Mouse (Mus musculus) testis, postnatal 10 days (tissue): ENCODE measurements around the gene Keap1.
"Not testable (repeated sequence)": the region's sequence is repeated elsewhere in the genome, so short reads cannot be mapped to it uniquely, and the experiment has no call there.

ENCODE experiments used
- DNase-seq: peaks from one replicate; pipeline ENCODE4 v3.0.0; 2021; ENCODE audit warnings: low spot score

Keap1 gene

DNA sequence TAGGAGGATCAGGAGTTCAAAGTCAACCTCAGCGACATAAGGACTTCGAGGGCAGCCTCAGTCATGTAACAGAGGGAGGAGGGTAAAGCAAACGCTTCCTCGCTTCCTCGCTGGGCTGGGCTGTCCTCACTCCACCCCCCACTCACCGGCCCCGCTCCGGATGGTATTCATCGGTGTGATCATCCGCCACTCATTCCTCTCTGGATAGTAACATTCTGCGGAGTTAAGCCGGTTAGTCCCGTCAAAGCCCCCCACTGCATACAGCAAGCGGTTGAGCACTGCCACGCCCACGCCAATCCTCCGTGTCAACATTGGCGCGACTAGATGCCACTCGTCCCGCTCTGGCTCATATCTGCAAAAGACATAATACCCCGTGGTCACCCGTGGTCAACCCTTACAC lies 7.6 kb downstream of the Keap1 start:
- no peak for DNase-seq

DNA sequence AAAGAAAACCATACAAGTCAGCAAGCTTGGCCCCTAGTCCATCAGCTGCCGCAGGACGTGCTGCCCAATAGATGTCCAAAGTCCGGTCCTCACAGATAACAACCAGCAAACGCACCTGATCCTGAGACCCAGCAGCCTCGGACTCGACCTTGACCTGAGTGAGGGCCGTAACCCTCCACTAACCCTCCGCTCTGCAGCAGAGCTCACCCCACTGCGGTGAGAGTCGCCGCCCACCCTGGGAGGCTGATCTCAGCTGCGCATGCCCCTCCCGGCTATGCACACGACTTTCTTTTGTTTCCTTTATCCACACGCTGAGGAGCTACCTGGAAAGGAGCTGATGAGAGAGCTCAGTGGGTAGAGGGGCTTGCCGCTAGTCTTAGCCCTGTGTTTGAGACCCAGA lies 11.8 kb downstream of the Keap1 start:
- DNase-seq, result no peak

DNA sequence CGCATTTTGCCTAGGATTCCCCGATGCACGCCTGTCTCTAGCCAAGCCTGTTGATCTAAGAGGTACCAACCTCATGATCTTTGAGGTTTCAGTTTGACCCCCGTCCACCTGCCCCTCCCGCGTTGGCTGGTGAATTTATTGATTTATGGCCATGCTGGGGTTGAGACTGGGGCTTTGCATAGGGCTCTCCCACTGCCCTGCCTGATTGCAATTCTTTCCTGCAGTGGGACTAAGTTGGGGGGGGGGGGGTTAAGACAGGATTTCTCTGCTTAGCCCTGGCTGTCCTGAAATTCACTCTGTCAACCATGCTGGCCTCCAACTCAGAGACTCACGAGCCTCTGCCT lies 13.8 kb downstream of the Keap1 start:
- no peak for DNase-seq

DNA sequence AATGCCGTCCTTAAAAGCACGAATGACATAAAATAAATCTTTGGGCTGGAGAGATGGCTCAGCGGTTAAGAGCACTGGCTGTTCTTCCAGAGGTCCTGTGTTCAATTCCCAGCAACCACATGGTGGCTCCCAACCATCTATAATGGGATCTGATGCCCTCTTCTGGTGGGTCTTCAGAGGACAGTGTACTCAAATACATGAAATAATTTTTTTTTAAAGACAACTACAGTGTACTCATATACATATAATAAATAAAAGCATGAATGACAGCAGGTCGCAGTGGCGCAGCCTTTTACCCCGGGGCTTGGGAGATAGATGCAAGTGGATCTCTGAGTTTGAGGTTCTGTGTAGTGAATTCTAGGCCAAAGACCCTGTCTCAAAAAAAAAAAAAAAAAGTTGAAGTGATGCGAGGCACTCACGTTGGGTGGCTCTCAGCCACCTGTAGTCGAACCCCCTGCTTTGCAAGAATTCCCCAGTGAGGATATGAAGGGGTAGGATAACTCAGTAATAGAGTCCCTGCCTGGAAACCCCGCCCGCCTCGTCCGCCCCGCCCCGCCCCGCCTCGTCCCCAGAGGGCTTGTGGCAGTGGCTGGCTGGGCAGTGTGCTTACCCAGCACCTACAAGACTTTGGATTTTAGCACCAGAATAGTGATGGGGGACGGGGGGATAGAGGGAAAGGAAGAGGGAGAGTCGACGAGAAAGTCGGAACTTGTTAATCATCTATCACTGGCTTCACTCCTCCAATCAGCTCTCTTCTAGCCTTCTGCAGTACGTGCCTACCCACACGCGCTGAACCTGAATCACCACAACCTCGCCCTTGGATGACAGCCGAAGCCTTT lies 14.4 kb downstream of the Keap1 start:
- DNase-seq, result no peak

DNA sequence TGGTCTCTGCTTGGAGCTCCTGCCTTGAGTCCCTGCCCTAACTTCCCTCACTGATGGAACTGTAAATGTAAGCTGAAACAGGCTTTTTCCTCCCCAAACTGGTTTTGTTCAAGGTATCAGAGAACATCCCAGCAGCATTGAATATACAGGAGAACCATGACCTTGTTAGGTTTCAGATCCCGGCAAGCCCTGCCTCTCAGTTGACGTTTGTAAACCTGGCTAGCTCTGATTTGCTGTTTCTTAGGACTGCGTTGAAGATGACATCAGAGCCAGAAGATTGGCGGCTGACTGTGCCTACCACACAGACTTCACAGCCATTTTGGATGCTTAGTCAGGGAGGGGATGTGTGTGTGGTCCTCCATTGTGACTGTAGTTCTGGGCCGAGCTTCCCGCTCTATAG lies 15.3 kb downstream of the Keap1 start:
- no peak for DNase-seq

DNA sequence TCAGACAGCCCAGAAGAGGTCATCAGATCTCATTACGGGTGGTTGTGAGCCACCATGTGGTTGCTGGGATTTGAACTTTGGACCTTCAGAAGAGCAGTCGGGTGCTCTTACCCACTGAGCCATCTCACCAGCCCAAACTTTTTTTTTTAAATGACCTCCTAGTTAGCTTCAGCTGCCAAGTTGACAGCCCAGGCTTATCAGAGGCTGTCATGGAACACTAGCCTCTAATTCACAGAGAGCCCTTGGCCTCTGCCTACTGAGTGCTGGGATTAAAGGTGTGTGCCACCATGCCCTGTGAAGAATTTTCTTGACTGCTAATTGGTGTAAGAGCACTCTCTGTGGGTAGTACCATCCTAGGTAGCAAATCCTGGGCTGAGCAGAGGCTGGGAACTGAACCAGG lies 15.7 kb downstream of the Keap1 start:
- not testable (repeated sequence) for DNase-seq

DNA sequence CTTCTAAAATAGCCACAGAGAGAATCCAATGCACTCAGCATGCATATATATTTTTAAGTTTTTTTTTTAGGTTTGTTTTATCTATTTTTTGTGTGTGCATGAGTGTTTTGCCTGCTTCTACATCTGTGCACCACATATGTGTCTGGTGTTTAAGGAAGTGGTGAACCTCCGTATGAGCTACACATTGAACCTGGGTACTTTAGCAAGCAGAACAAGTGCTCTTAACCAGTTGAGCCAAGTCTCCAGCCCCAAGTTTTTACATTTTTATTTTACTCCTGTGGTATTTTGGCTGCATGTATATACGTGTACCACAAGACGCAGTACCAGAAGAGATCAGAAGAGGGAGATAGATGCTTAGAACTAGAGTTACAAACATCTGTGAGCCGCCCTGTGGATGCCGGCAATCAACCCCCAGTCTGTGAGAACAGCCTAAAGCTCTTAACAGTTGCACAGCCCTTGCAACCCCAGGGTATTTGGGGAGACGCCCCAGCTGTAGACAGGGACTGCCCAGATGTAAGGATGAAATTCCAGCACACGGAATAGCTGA lies 17.7 kb downstream of the Keap1 start:
- no peak for DNase-seq

DNA sequence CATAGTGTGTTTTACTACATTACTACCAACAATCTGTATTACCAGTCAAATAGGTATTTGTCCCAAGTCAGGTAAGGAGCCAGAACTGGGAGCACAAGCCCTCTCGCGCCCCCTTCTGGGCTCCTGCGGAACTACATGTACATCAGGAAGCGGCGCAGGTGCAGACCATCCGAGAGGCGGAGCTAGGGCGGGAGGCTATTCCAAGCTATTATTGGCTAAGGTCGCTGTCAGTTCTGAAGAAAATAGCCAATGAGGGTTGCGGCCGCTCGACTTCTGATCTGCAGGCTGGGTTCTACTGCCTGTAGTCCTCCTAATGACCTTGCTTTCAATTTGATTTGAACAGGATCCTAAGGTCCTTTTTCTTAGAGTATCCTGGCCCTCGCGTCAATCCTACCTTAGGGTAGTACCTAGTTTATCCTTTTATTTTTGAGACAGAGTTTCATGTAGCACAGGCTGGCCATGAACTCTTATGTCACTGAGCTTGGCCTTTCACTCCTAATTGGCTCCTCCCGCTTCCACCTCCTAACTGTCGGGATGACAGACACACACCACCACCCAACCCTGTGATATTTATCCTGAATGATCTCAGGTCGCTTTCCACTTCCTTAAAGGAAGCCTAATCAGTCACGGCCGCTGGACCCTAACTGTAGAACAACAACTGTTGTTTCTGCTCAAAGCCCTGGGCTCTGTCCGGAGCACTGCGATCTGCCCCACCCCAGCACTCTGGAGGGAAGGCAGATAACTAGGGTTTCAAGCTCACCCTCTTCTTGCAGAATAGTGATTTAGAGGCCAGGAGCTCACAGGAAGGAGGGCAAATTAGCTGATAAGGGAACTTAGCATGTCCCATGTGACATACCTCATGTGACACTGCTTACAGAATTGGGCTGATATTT lies 18.4 kb downstream of the Keap1 start:
- DNase-seq, result peak; percentile 96

DNA sequence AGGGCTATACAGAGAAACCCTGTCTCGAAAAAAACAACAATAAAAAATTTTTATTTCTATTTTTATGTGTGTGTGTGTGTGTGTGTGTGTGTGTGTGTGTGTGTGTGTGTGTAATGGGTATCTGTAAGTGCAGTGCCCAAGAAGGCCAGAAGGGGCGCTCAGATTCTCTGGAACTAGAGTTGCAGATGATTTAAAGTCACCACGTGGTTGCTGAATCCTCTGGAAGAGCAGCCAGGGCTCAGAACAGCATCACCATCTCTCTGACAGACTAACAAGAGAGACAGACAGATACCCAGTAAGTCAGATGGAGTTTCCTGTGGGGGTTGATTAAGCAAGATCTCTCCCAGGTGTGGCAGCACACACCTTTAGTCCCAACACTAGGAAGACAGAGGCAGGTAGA lies 19.3 kb downstream of the Keap1 start:
- DNase-seq, result peak; percentile 60

DNA sequence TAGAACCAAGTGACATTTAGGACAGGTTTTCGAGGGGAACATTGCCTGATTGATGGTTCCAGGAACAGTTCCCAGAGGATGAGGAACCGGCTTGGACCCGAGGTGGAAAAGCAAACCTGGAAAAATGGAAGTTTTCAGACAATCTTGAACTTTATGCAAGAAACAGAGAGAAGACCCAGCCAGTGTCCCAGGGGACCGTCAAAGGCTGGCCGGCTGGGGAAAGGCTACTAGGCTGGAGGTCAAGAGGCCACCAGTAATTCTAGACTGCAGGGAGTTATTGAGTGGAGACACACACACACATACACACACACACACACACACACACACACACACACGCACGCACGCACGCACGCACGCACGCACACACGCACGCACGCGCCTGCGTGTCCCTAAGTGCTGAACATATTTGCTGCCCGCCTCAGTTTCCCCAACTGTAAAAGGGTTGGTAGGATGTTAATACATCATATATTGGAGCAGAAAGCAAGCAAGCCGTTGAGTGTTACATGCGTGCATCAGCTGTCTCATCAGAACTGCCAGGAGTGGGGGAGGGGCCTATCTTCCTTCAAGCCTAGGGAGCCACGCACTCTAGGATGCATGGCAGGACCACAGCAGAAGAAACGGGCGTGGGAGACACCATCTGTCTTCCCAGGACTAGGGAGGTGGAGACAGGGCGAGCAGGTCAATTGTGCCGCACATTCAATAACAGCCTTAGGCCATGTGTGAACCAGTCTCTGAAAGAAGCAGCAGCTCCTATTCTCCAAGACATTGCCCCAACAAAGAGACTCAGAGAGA lies 22.9 kb downstream of the Keap1 start:
- DNase-seq, result no peak

DNA sequence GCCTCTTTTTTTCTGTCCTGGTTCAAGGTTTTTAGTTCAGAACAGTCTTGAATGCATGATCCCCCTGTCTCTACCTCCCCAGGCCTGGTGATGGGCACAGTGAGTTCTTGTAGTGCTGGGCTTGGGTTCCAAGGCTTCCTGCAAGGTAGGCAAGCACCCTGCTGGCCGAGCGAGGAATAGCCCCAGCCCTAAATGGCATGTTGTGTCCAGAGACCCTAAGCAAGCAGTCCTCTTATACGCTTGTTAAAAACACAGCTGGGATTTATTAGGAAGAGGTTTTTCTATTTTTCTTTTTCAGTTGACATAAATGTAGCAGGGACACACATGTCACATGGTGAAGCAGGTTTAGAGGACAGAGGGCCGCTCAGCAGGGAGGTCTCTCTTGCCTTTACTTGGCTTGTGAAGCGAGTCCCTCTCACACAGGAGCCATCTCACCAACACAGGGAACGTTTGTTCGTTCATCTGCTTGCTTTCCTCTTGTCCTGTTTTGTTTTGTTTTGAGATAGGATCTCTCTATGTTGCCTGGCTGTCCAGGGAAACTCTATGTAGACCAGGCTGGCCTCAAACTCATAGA lies 25.5 kb downstream of the Keap1 start:
- no peak for DNase-seq

DNA sequence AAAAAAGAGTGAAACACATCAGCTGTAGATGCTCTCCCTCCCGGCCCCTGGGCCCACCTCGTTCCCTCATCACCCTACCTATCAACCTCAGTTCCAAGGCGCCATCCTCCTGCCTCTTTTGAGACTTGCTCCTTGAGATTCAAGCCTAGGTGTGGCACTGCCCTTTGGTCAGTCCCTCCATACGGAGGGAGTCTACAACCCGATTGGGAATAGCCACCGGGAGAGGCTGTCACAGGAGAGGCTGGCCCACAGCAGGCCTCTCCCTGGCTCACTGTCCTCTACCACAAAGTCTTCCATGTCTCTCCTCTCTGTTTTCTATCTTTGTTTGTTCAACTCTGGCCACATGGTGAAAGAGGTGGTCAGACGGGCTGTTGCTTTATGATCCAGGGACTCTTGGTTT lies 27.5 kb downstream of the Keap1 start:
- no peak for DNase-seq

DNA sequence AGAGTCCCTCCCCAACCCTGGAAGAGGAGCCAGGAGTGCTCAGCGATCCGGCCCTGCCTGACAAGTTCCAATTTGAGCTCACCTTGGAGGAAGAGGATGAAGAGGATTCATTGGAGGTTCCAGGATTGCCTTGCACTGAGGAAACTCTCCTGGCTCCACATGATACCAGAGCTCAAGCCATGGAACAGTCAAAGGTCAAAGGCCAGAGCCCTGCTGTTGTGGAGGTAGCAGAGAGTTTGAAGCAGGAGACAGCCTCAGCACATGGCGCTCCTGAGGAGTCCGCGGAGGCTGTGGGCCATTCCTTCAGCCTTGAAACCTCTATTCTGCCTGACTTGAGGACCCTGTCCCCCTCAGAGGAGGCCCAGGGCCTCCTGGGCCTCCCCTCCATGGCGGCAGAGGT lies 28.3 kb downstream of the Keap1 start:
- no peak for DNase-seq

DNA sequence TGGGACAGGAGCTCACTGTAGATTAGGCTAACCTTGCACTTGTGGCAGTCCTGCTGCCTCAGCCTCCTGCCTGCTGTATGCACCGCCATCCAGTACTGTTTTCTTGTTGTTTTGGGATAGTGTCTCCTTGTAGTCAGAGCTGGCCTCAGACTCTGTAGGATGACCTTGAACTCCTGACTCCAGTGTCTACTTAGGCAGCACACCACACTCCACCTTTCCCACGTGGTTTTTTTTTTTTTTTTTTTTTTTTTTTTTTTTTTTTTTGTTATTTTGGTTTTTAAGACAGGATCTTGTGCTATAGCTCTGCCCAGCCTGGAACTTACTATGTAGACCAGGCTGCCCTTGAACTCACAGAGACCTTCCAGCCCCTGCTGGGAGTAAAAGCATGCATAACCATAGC lies 30.5 kb downstream of the Keap1 start:
- no peak for DNase-seq

DNA sequence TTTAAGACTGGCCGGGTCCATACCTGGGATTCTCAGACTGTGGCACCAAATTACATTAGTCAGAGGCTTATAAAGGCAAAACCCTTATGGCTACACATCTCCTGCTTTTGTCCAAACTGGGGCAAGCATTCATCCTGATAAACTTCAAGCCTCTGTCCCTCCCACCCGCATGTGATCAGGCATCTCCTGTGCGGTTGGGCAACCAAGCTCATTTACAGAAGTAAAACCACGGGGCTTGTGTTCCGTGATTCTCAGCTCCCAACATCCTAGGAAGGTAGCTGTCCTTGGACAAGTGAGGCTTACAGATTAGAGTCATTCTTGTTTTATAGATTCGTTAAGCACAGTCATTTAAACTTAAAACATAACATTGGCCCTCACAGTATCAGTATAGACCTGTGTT lies 32.3 kb downstream of the Keap1 start:
- no peak for DNase-seq

DNA sequence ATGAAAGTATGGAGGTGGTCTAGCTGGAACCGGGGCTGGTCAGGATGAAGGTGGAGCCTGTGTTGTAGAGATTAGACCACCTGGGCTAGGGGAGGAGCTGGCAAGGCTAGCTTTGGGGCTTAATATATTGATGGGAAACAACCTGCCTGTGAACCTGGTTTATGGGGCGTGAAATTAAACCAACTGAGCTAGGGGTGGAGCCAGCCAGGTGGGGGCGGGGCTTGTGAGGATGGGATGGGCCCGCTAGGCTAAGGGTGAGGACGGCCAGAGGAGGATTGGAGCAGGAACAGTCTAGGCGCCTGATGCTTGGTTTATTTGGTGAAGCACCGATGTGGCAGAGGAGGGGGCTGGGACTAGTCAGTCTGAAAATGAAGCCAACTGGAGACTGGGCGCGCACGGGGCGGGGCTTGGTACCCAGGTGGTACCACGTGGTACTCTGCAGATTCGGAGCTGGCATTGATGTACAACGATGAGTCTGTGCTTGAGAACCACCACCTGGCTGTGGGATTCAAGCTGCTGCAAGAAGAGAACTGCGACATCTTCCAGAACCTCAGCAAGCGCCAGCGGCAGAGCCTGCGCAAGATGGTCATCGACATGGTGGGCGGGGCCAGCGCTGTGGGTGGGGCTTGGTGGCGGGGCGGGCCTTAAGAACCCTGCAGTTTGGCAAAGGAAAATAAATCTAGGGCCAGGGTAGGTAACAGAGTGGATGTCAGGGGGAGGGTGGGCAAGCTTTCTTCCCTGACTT lies 34.5 kb downstream of the Keap1 start:
- peak; percentile 74 for DNase-seq

DNA sequence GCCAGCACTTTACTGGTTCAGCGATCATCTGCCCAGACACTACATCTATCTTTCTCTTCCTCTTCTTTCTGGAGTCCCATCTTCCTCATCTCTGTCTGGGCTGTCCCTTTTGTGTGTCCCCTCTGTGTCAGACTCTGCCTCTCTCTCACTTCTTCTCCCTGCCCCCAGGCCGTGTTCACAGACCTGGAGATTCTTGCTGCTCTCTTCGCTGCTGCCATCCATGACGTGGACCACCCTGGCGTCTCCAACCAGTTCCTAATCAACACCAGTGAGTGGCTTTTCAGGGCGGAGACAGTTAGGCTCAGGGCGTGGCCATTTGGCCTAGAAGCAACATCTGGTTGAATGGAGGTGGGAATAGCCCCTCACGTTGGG lies 35.0 kb downstream of the Keap1 start:
- no peak for DNase-seq

DNA sequence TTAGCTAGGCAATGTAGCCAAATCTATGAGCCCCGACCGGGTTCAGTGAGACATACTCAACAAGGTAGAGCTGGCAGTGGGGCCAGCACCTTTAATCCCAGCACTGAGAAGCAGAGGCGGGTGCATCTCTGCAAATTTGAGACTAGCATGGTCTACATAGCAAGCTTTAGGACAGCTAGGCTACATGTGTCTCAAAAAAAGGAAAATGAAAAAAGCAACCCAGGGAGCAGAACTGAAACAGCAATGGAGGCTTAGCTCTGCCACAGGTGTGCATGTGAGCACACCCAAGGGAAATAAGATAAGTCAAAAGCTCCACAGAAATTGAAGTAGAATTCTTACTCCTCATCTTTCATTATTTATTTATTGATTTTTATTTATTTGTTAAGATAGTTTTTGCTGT lies 40.2 kb downstream of the Keap1 start:
- no peak for DNase-seq

DNA sequence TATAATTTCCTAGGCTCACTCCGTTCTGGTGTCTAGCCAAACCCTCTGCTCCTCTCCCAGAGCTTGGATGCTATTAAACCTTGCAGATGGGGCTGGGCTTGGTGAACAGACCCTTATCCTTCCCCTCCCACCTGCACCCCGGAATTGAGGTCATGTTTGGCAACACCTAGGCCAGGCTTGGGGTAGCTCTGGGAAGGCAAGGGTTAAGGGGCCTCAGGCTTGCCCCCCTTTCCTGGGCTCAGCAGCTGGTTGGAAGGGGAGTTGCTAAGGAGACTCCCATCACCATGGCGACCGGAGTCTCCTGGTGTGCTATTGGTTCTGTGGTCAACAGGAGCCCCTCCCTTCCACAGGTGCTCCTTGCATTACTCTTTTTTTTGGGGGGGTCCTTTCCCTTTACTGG lies 41.2 kb downstream of the Keap1 start:
- DNase-seq, result no peak

DNA sequence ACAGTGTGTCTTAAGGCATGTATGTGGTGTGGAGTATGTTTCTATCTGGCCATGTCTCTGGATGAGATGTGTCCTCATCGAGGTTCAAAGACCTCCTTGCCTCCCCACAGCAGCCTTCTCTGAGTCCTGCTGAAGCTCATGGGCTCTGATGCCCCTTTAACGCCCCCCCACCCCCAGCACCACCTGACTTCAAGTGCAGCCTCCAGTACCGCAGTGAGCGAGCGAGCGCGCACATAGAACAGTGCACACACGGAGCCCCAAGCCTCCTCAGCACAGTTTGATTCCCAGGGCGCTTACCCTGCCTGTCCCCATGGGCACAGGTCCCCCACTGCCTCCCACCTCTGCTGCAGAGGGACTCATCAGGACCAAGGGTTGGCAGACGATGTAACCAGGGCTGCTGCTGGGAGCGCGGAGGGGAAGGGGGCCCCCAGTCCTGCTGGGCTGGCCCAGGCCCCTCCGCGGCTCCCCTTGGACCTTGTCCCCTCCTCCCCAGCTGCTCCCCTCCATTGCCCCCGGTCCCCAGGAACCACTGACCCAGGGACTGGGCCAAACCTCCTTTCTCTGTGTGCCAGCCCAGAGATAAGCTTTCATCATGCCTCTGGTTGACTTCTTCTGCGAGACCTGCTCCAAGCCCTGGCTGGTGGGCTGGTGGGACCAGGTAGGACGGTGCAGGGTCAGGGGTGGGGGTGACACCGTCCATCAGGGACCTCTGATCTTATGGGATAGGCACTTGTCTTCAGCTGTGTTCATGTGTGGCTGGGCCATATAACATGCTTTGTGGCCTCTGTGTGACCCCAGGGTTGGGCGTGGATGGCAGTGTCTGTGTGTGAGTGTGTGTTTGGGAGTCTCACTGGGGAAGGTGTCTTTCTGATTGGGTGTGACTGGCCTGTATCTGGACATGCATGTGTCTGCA lies 42.4 kb downstream of the Keap1 start:
- no peak for DNase-seq
